Mouse (Mus musculus) cortical plate, adult 2 months (tissue): ENCODE data around the gene Dmbt1.

Experiments
- CTCF ChIP-seq: fragments of 200-500 bp; IDR thresholded peaks from 2 replicates; pipeline ENCODE4 v1.5.1; 2011; ENCODE audit warnings: mild to moderate bottlenecking, control low read depth, low read length; ENCODE audit not compliant: insufficient read depth; ENCODE audit errors: extremely low read depth
- POLR2A ChIP-seq: fragments of 200-500 bp; IDR thresholded peaks from 2 replicates; pipeline ENCODE4 v1.6.1; 2011; ENCODE audit warnings: mild to moderate bottlenecking, low read length, control low read depth; ENCODE audit not compliant: insufficient read depth; ENCODE audit errors: extremely low read depth

DNA sequence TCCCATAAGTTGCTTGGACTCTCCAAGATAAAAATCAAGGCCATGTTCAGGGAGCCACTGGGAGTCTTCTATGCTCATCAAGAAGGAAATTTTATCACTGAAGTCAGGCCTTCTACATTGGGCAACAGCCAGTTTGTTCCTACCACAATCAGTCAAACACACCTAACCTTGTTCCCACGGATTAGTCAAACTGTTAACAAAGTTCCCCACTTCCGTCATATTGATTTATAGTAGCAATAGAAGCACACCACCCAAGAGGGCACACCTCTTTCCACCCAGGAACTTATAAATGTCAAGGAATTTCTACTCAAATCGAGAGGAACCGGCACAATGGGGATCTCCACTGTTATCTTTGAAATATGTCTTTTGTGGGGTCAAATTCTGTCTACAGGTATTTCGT is at the start of gene Dmbt1:
- no peak for TF ChIP-seq CTCF
- no peak for TF ChIP-seq POLR2A
